13 mouse cellular contexts compared by ENCODE assay signal in the genomic region with DNA sequence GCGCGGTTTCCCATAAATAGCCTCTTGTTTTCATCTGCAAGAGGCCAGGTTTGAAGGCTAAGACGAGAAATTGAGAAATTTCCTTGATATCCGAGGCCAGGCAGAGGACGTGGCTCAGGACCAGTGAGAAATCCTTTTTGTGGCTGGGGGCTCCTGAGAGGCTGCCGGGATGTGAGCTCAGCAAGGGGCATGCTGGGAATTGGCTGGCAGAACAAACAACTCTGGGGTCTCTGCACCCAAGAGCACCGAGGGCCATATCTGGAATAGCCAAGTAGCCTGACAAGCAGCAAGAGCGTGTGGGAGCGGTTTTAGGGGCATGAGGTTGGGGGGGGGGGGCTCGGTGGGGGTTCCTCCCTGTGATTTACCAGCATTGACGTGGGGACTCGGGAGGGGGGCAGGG.
DNase-seq lines count a peak whose midpoint lies in the region; ATAC-seq lines count a peak whose summit lies in the region.
"Had no signal": no experiment of that assay in that cellular context is flagged by ENCODE, and none has a peak within 500 bp of the region (broad histone marks: within the 10 kb centered on the region; RNA-seq: fewer than 3 reads in every experiment).

No protein-coding gene starts in this region.

- WGBS in heart, embryonic 11.5 days (ENCODE audit: insufficient replicate concordance) = 58% methylated on average over 12 of the region's 12 CpGs
- WGBS in midbrain, embryonic 11.5 days = 65% methylated on average over 11 of the region's 12 CpGs
- WGBS in midbrain, embryonic 16.5 days = 47% methylated on average over 11 of the region's 12 CpGs
- 64% methylated on average over 12 of the region's 12 CpGs for WGBS in intestine, embryonic 16.5 days

- H3K4me1 ChIP-seq in heart, embryonic 11.5 days (ENCODE audit: control insufficient read depth, insufficient read depth, low read length) = peaks cover 3% of the 10 kb centered on the region; the same call in 1 of the 2 replicates
- peaks cover 11% of the 10 kb centered on the region; the same call in 1 of the 2 replicates for H3K4me1 ChIP-seq in midbrain, embryonic 11.5 days (ENCODE audit: control insufficient read depth, insufficient read depth, low read length)
- H3K4me1 ChIP-seq in midbrain, embryonic 16.5 days (ENCODE audit: control insufficient read depth, insufficient read depth, low read length) = 0 out of 2 replicates have a peak, but pooled peaks cover 2% of the 10 kb centered on the region
- H3K4me1 ChIP-seq in intestine, embryonic 16.5 days (ENCODE audit: control insufficient read depth, insufficient read depth, low read length) = 0 out of 2 replicates have a peak, but pooled peaks cover 7% of the 10 kb centered on the region

- no peaks in the 10 kb centered on the region for H3K27me3 ChIP-seq in heart, embryonic 11.5 days (ENCODE audit: control insufficient read depth, insufficient read depth, low read length)
- no peaks in the 10 kb centered on the region for H3K27me3 ChIP-seq in midbrain, embryonic 11.5 days (ENCODE audit: control insufficient read depth, insufficient read depth, low read length)
- H3K27me3 ChIP-seq in midbrain, embryonic 16.5 days (ENCODE audit: control insufficient read depth, insufficient read depth, low read depth, low read length) = no peaks in the 10 kb centered on the region
- no peaks in the 10 kb centered on the region for H3K27me3 ChIP-seq in intestine, embryonic 16.5 days (replicated peaks; ENCODE audit: control insufficient read depth, insufficient read depth, low read length)

- H3K9ac ChIP-seq in heart, embryonic 11.5 days (ENCODE audit: low read depth, low read length) = no peak overlapping the region
- no peak overlapping the region for H3K9ac ChIP-seq in midbrain, embryonic 11.5 days (ENCODE audit: low read length)
- no peak overlapping the region for H3K9ac ChIP-seq in midbrain, embryonic 16.5 days (ENCODE audit: low read depth, low read length)
- H3K9ac ChIP-seq in intestine, embryonic 16.5 days (ENCODE audit: low read depth, low read length) = no peak overlapping the region

- H3K9me3 ChIP-seq in heart, embryonic 11.5 days (replicated peaks; ENCODE audit: control insufficient read depth, low read length) = no peaks in the 10 kb centered on the region
- H3K9me3 ChIP-seq in midbrain, embryonic 11.5 days (ENCODE audit: control insufficient read depth, low read length) = no peaks in the 10 kb centered on the region
- H3K9me3 ChIP-seq in midbrain, embryonic 16.5 days (replicated peaks; ENCODE audit: control insufficient read depth, low read length, poor library complexity, severe bottlenecking) = no peaks in the 10 kb centered on the region
- H3K9me3 ChIP-seq in intestine, embryonic 16.5 days (ENCODE audit: control insufficient read depth, low read length) = no peaks in the 10 kb centered on the region

- no peak overlapping the region; the same call in 1 of the 2 replicates for H3K4me2 ChIP-seq in heart, embryonic 11.5 days
- H3K4me2 ChIP-seq in midbrain, embryonic 11.5 days = no peak overlapping the region
- no peak overlapping the region for H3K4me2 ChIP-seq in midbrain, embryonic 16.5 days (ENCODE audit: low read length)
- no peak overlapping the region for H3K4me2 ChIP-seq in intestine, embryonic 16.5 days (ENCODE audit: low read depth, low read length)

- intact Hi-C loops in heart, postnatal 25 days (cut with DNase I) = no loop called here

- H3K27ac ChIP-seq in heart, embryonic 11.5 days (ENCODE audit: low read depth, low read length) = peak overlapping the region; percentile 12; the same call in 1 of the 2 replicates
- H3K27ac ChIP-seq in midbrain, embryonic 11.5 days (ENCODE audit: low read depth, low read length) = no peak overlapping the region
- no peak overlapping the region for H3K27ac ChIP-seq in midbrain, embryonic 16.5 days (ENCODE audit: low read length)
- H3K27ac ChIP-seq in intestine, embryonic 16.5 days (ENCODE audit: low read length) = 0 out of 2 replicates have a peak overlapping the region, but pooled peaks have one; percentile 33
- H3K27ac ChIP-seq: kidney, postnatal 0 days had no signal

- no peak for DNase-seq in heart, postnatal 25 days (ENCODE audit: low spot score)
- peak; percentile 78 for DNase-seq in midbrain, embryonic 11.5 days (ENCODE audit: low spot score, missing footprints)
- no peak for DNase-seq in testis, postnatal 10 days (ENCODE audit: low spot score)
- DNase-seq in urinary bladder, postnatal 4 days (ENCODE audit: low spot score in 2 of 2) = no peak
- DNase-seq: cerebellum, adult 18-20 months; lung, postnatal 14 days; midbrain, embryonic 14.5 days had no signal

- H3K36me3 ChIP-seq in heart, embryonic 11.5 days (ENCODE audit: control insufficient read depth, insufficient read depth, low read length) = no peaks in the 10 kb centered on the region
- no peaks in the 10 kb centered on the region for H3K36me3 ChIP-seq in midbrain, embryonic 11.5 days (ENCODE audit: control insufficient read depth, insufficient read depth, low read length)
- H3K36me3 ChIP-seq in midbrain, embryonic 16.5 days (ENCODE audit: control insufficient read depth, insufficient read depth, low read length) = no peaks in the 10 kb centered on the region
- H3K36me3 ChIP-seq in intestine, embryonic 16.5 days (ENCODE audit: control insufficient read depth, insufficient read depth, low read length) = no peaks in the 10 kb centered on the region
- H3K36me3 ChIP-seq: G1E had no signal

- no peak overlapping the region for H3K4me3 ChIP-seq in heart, embryonic 11.5 days (ENCODE audit: low read depth, low read length)
- no peak overlapping the region for H3K4me3 ChIP-seq in midbrain, embryonic 11.5 days (ENCODE audit: low read depth, low read length)
- H3K4me3 ChIP-seq in midbrain, embryonic 16.5 days (ENCODE audit: low read depth, low read length) = no peak overlapping the region
- H3K4me3 ChIP-seq in intestine, embryonic 16.5 days (ENCODE audit: low read length) = no peak overlapping the region

- no peak for ATAC-seq in heart, embryonic 11.5 days (replicated peaks; ENCODE audit: insufficient number of reproducible peaks, low FRiP score, low TSS enrichment)
- no peak for ATAC-seq in midbrain, embryonic 11.5 days (ENCODE audit: low FRiP score)
- ATAC-seq in midbrain, embryonic 16.5 days = no peak
- peak; percentile 27 for ATAC-seq in intestine, embryonic 16.5 days
- ATAC-seq: hindbrain, embryonic 16.5 days had no signal

Comparison
In these comparisons a context has a peak if more than half of its experiments do, and no peak if none do; other contexts are left out.
1. H3K27ac ChIP-seq: peak in heart, embryonic 11.5 days (single experiment) and intestine, embryonic 16.5 days (single experiment); none in midbrain, embryonic 11.5 days (single experiment) and midbrain, embryonic 16.5 days (single experiment).